Mouse (Mus musculus): ENCODE results near the gene Tomm40. TPM values are rescaled to one million over a fixed set of nuclear protein-coding genes. Genes with fewer than 3 reads are reported as not detected.

Tomm40 gene
- polyA plus RNA-seq, 1 experiment = 12.7 TPM

DNA sequence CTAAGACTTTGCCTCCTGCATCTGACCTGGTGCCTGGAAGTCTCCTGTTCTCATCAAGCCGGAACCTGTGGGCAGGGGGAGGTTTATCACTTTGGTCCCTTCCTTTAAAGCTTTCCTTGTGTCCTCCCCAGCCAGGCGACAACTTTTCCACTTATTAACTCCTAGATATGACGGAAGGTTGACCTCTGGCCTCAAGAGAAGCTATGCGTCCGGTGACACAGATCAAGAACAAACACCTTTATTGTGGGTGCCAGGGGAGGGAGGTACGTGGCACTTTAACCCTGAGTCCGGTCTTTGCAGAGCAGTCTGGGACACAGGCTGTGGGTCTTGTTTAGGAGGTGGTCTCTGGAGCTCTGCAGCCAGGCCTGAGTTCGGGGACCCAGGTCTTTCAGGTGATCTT lies 37.4 kb downstream of the Tomm40 start, which contains the start of gene Apoc2:
TSS of gene Apoc2 (minus strand) at position 70 of the 400 bp plus-strand sequence.
- Histone ChIP-seq H3K4me1 (ENCODE audit: control insufficient read depth) (peaks cover 5% of the 10 kb centered on the region; the same call in 1 of the 2 replicates), H3K27me3 (ENCODE audit: control insufficient read depth) (no peaks in the 10 kb centered on the region), H3K9me3 (ENCODE audit: control insufficient read depth, low read length) (no peaks in the 10 kb centered on the region), H3K4me3 (replicated peaks) (no peak within 1 kb of the TSS), H3K36me3 (ENCODE audit: control insufficient read depth) (no peaks in the 10 kb centered on the region; the same call in 1 of the 2 replicates)
- TF ChIP-seq GATA1 (IDR thresholded peaks at IDR 0.05; ENCODE audit: low read length) = no peak
- no peak for TF ChIP-seq TAL1 (IDR thresholded peaks at IDR 0.05; ENCODE audit: low read length)

DNA sequence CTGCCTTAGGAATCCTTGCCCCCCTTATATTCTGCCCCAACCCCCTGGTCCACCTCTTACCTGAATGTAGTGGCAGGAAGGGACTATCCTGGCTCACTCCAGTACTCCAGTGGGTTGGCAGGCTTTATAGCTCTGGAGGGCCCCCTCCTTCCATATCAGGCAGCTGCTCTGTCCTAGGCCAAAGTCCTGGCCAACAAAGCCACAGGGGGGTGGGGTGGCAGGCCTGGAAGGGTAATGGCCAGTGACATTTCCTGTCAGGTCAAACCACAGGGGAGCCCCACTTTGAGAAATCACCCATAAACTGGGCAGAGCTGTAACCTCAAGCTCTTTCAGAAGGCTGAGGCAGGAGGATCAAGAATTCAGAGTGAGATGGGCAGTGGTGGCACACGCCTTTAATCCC lies 38.6 kb downstream of the Tomm40 start:
- peak overlapping the region; percentile 39 for H3K4me3 ChIP-seq (replicated peaks)
- no peaks in the 10 kb centered on the region for H3K27me3 ChIP-seq (ENCODE audit: control insufficient read depth)
- TF ChIP-seq TAL1 (IDR thresholded peaks at IDR 0.05; ENCODE audit: low read length) (no peak), GATA1 (IDR thresholded peaks at IDR 0.05; ENCODE audit: low read length) (no peak)
- no peaks in the 10 kb centered on the region for H3K9me3 ChIP-seq (ENCODE audit: control insufficient read depth, low read length)
- peaks cover 3% of the 10 kb centered on the region; the same call in 1 of the 2 replicates for H3K4me1 ChIP-seq (ENCODE audit: control insufficient read depth)
- no peaks in the 10 kb centered on the region; the same call in 1 of the 2 replicates for H3K36me3 ChIP-seq (ENCODE audit: control insufficient read depth)

DNA sequence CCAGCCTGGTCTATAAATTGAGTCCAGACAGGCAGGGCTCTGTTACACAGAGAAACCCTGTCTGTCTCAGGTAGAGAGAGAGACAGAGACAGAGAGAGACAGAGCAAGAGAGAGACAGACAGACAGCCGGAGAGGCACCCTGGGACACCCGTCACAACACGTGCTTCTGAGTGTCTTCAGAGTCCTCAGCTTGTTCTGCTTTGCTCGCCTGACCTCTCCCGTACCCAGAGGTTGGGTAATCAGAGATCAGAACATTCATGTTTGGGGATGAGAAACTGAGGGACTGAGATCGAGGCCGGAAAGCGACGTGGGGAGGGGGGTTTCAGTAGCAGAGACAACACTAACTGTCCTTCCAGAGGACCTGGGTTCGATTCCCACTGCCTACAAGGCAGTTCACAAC lies 39.4 kb downstream of the Tomm40 start:
- TF ChIP-seq GATA1 (IDR thresholded peaks at IDR 0.05; ENCODE audit: low read length) = no peak
- no peak for TF ChIP-seq TAL1 (IDR thresholded peaks at IDR 0.05; ENCODE audit: low read length)
- no peaks in the 10 kb centered on the region; the same call in 1 of the 2 replicates for H3K36me3 ChIP-seq (ENCODE audit: control insufficient read depth)
- no peaks in the 10 kb centered on the region for H3K4me1 ChIP-seq (ENCODE audit: control insufficient read depth)
- H3K4me3 ChIP-seq (replicated peaks) = peak overlapping the region; percentile 39
- no peaks in the 10 kb centered on the region for H3K9me3 ChIP-seq (ENCODE audit: control insufficient read depth, low read length)
- no peaks in the 10 kb centered on the region for H3K27me3 ChIP-seq (ENCODE audit: control insufficient read depth)

DNA sequence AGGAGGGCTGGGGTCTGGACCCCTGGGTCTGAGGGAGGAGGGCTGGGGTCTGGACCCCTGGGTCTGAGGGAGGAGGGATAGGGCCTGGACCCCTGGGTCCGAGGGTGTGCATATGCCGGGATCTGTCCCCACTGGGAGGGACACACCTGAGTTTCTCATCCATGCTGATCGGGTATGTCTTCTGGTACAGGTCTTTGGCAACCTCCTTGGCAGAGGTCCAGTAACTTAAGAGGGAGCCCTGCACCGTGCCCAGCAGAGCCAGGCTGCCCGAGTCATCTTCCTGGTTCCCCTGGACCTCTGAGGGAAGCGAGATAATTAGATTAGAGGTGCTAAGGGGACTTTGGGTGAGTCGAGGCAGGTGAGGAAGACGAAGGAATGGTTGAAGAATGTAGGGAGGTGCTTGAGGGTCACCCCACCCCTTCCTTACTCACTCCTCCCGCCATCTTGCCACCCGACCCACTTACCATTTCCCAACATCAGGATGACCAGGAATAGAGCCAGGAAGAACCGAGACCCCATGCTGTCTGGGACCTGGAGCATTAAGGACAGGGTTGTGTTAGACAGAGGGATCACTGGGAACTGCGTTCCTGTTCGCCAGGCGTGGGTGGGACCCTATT lies 42.0 kb downstream of the Tomm40 start:
- Histone ChIP-seq H3K4me3 (replicated peaks) (no peak overlapping the region), H3K36me3 (ENCODE audit: control insufficient read depth) (no peaks in the 10 kb centered on the region; the same call in 1 of the 2 replicates), H3K27me3 (ENCODE audit: control insufficient read depth) (no peaks in the 10 kb centered on the region), H3K9me3 (ENCODE audit: control insufficient read depth, low read length) (no peaks in the 10 kb centered on the region), H3K4me1 (ENCODE audit: control insufficient read depth) (peaks cover 12% of the 10 kb centered on the region)
- TF ChIP-seq GATA1 (IDR thresholded peaks at IDR 0.05; ENCODE audit: low read length) (no peak), TAL1 (IDR thresholded peaks at IDR 0.05; ENCODE audit: low read length) (no peak)

DNA sequence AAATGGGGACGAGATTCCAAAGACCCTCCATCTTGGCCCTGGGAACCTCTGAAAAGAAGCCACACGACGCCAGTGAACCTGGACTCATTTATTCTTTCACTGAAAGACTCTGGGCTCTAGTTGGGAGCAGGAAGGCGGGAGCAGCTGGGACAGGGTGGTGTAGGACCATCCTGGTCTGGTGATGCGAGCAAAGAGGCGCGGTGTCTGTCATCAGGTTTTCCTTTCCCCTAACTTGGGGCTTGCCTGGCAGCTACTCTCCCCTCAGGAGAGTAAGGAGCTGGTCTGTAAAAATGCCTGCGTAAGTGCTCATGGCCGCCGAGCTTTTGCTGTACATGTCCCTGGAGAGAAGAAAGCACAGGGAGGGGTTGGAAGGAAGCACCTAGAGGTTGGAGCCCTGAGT lies 43.7 kb downstream of the Tomm40 start:
- no peaks in the 10 kb centered on the region for H3K27me3 ChIP-seq (ENCODE audit: control insufficient read depth)
- no peaks in the 10 kb centered on the region for H3K9me3 ChIP-seq (ENCODE audit: control insufficient read depth, low read length)
- peaks cover 12% of the 10 kb centered on the region for H3K4me1 ChIP-seq (ENCODE audit: control insufficient read depth)
- no peaks in the 10 kb centered on the region; the same call in 1 of the 2 replicates for H3K36me3 ChIP-seq (ENCODE audit: control insufficient read depth)
- no peak overlapping the region for H3K4me3 ChIP-seq (replicated peaks)
- TF ChIP-seq TAL1 (IDR thresholded peaks at IDR 0.05; ENCODE audit: low read length) (no peak), GATA1 (IDR thresholded peaks at IDR 0.05; ENCODE audit: low read length) (no peak)

DNA sequence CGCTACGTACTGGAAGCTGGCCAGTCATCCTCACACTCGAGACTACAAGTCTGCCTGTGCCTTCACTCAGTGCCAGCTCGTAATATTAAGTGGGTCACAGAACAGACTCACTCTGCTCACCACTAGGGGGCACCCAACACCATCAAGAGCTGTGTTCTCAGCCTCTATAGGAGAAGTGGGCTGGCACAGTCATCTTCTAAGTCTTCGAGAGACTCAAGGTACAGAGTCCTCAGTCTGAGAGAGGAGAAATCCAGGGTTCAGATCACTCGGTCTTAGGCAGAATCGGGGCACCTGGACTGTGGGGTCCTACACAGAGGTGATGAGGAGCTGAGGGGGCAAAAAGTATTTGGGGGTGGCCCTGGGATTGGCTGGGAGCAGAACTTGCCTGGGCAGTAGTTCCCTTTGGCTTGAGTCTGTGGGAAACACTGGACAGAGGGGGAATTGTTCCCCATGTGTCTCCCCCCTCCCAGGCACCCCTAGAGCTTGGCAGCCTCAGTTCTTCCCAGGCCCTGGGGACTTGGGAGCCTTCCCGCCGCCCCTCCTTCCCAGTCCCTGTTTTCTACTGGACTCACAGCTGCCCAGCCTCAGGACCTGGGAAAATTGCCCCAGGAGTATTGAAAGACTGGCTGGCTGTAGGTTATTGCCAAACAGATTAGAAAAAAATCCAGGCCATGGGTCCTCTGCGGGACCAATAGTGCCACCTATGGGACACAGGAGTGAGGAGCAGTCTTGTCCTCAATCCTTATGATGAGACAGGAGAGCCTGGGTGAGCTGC lies 46.1 kb downstream of the Tomm40 start:
- TF ChIP-seq GATA1 (IDR thresholded peaks at IDR 0.05; ENCODE audit: low read length) (no peak), TAL1 (IDR thresholded peaks at IDR 0.05; ENCODE audit: low read length) (no peak)
- Histone ChIP-seq H3K9me3 (ENCODE audit: control insufficient read depth, low read length) (no peaks in the 10 kb centered on the region), H3K4me3 (replicated peaks) (no peak overlapping the region)

DNA sequence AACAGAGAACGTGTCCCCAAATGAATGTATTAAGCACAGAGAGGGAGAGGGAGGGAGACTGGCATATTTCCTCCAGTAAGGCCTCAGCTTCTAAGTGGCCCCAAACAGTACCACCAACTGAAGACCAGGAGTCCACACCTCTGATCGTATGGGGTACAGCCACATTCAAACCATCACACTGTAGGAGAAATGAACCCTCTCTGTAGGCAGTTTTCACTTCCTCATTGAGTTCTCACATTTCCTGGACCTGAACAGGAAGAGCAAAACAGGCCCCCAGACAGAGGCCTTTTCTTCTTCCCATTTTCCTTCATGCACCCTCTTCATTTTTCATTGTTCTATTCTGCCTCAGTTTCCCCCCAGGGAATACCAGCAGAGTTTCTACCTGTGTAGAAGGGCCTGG lies 47.8 kb downstream of the Tomm40 start:
- Histone ChIP-seq H3K4me3 (replicated peaks) (no peak overlapping the region), H3K4me1 (ENCODE audit: control insufficient read depth) (peaks cover 40% of the 10 kb centered on the region), H3K36me3 (ENCODE audit: control insufficient read depth) (peaks cover 10% of the 10 kb centered on the region), H3K9me3 (ENCODE audit: control insufficient read depth, low read length) (no peaks in the 10 kb centered on the region), H3K27me3 (ENCODE audit: control insufficient read depth) (no peaks in the 10 kb centered on the region)
- TF ChIP-seq TAL1 (IDR thresholded peaks at IDR 0.05; ENCODE audit: low read length) (no peak), GATA1 (IDR thresholded peaks at IDR 0.05; ENCODE audit: low read length) (no peak)

More for the DNA sequence above, 46.1 kb downstream of the Tomm40 start:
- Histone ChIP-seq H3K27me3 (ENCODE audit: control insufficient read depth) (no peaks in the 10 kb centered on the region), H3K36me3 (ENCODE audit: control insufficient read depth) (no peaks in the 10 kb centered on the region; the same call in 1 of the 2 replicates), H3K4me1 (ENCODE audit: control insufficient read depth) (peaks cover 25% of the 10 kb centered on the region)

DNA sequence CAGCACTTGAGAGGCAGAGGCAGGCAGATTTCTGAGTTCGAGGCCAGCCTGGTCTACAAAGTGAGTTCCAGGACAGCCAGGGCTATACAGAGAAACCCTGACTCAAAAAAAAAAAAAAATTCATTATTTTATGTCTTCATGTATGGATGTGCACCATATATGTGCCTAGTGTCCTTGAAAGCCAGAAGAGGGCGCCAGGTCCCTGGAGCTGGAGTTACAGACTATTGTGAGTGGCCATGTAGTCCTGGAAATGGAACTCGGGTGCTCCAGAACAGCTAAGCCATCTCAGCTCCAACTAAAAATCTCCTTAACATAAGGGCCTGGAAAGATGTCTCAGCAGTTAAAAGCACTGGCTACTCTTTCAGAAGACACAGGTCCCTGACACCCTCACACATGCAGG lies 48.5 kb downstream of the Tomm40 start:
- Histone ChIP-seq H3K36me3 (ENCODE audit: control insufficient read depth) (peaks cover 17% of the 10 kb centered on the region), H3K4me1 (ENCODE audit: control insufficient read depth) (peaks cover 46% of the 10 kb centered on the region), H3K9me3 (ENCODE audit: control insufficient read depth, low read length) (no peaks in the 10 kb centered on the region), H3K4me3 (replicated peaks) (no peak overlapping the region), H3K27me3 (ENCODE audit: control insufficient read depth) (no peaks in the 10 kb centered on the region)
- TF ChIP-seq GATA1 (IDR thresholded peaks at IDR 0.05; ENCODE audit: low read length) (no peak), TAL1 (IDR thresholded peaks at IDR 0.05; ENCODE audit: low read length) (no peak)

Measured in erythroblast, embryonic 14.5 days (primary cell).